ENCODE assay signal across 21 mouse cellular contexts in genomic region chr8:78502706-78503105, GRCm38 (mm10). TPM values are rescaled to one million over a fixed set of nuclear protein-coding genes. Genes with fewer than 3 reads are reported as not detected.
DNase-seq lines count a peak whose midpoint lies in the region; ATAC-seq and TF ChIP-seq lines count a peak whose summit lies in the region.
"Had no signal": no experiment of that assay in that cellular context is flagged by ENCODE, and none has a peak within 500 bp of the region (broad histone marks: within the 10 kb centered on the region; RNA-seq: fewer than 3 reads in every experiment).

No protein-coding gene starts in this region.

- H3K27me3 ChIP-seq in megakaryocyte, embryonic 14.5 days (replicated peaks): no peaks in the 10 kb centered on the region
- no peaks in the 10 kb centered on the region for H3K27me3 ChIP-seq in MEL (ENCODE audit: control insufficient read depth in 1 of 2, insufficient read depth in 2 of 2, low read length in 2 of 2)
- H3K27me3 ChIP-seq: embryonic facial prominence, embryonic 12.5 days; forebrain, embryonic 13.5 days; forebrain, embryonic 15.5 days had no signal

- no peak for TF ChIP-seq RAD21 in MEL (IDR thresholded peaks at IDR 0.05; ENCODE audit: low read depth, low read length)

- TF ChIP-seq EP300 in MEL (IDR thresholded peaks at IDR 0.05; ENCODE audit: low read depth in 1 of 2, low read length in 2 of 2): no peak

- H3K9ac ChIP-seq in MEL (ENCODE audit: control insufficient read depth, low read depth, low read length, poor library complexity, severe bottlenecking): no peak overlapping the region
- H3K9ac ChIP-seq: embryonic facial prominence, embryonic 12.5 days; forebrain, embryonic 13.5 days; forebrain, embryonic 15.5 days; forebrain, postnatal 0 days had no signal

- H3K79me2 ChIP-seq in MEL (ENCODE audit: control insufficient read depth, insufficient read depth, low read length, poor library complexity): peaks cover 11% of the 10 kb centered on the region

- H3K9me3 ChIP-seq in megakaryocyte, embryonic 14.5 days: peaks cover 2% of the 10 kb centered on the region
- no peaks in the 10 kb centered on the region for H3K9me3 ChIP-seq in MEL (replicated peaks; ENCODE audit: insufficient read depth, low read length)
- H3K9me3 ChIP-seq: forebrain, embryonic 13.5 days; forebrain, embryonic 15.5 days; G1E had no signal

- no peak for ATAC-seq in megakaryocyte, adult 5-6 weeks (ENCODE audit: poor library complexity, severe bottlenecking)
- ATAC-seq: forebrain, embryonic 13.5 days; forebrain, embryonic 15.5 days; forebrain, postnatal 0 days had no signal

- TF ChIP-seq CTCF in MEL (IDR thresholded peaks at IDR 0.05 in 2 of 3, conservative IDR thresholded peaks at IDR 0.05 in 1 of 3; ENCODE audit: control insufficient read depth in 1 of 3, insufficient read depth in 1 of 3, low read depth in 2 of 3, low read length in 3 of 3, poor library complexity in 1 of 3, severe bottlenecking in 1 of 3): no peak

- peaks cover 22% of the 10 kb centered on the region for H3K36me3 ChIP-seq in megakaryocyte, embryonic 14.5 days (replicated peaks; ENCODE audit: low read length)
- H3K36me3 ChIP-seq in MEL (ENCODE audit: control insufficient read depth in 1 of 2, insufficient read depth in 2 of 2, low read length in 2 of 2): peaks cover 0 to 14% of the 10 kb centered on the region in 2 experiments; a peak in 3 of 4 replicates

- no peak overlapping the region for H3K27ac ChIP-seq in MEL (ENCODE audit: control insufficient read depth, low read depth, low read length)
- H3K27ac ChIP-seq: embryonic facial prominence, embryonic 10.5 days; embryonic facial prominence, embryonic 12.5 days; forebrain, embryonic 13.5 days; forebrain, embryonic 15.5 days had no signal

- DNase-seq in A20 (ENCODE audit: low read depth, low spot score) (peak; percentile 15), MEL (ENCODE audit: low read depth, low spot score) (peak; percentile 21), ZHBTc4 (ENCODE audit: low read depth, low spot score) (peak; percentile 67)
- DNase-seq in cerebellum, adult 8-10 months: no peak
- no peak for DNase-seq in layer of hippocampus, adult 9-11 months
- DNase-seq: adrenal gland, adult 2 months; adrenal gland, postnatal 10 days; adrenal gland, postnatal 25 days; cerebellum, adult 11 months; cerebellum, adult 18-20 months; cerebellum, adult 9-10 months; cerebellum, postnatal 10 days; cerebellum, postnatal 25 days; forebrain, postnatal 0 days had no signal

- TF ChIP-seq POLR2A in MEL (IDR thresholded peaks at IDR 0.05; ENCODE audit: control insufficient read depth in 1 of 2, insufficient read depth in 1 of 2, low read depth in 1 of 2, low read length in 2 of 2, poor library complexity in 1 of 2): no peak

- H3K4me3 ChIP-seq in megakaryocyte, embryonic 14.5 days (replicated peaks): peak overlapping the region; percentile 14
- H3K4me3 ChIP-seq in MEL (ENCODE audit: control insufficient read depth in 1 of 2, insufficient read depth in 1 of 2, low read depth in 2 of 2, low read length in 2 of 2): no peak overlapping the region
- H3K4me3 ChIP-seq: embryonic facial prominence, embryonic 10.5 days; embryonic facial prominence, embryonic 12.5 days; forebrain, embryonic 13.5 days; forebrain, embryonic 15.5 days had no signal

- H3K4me1 ChIP-seq in megakaryocyte, embryonic 14.5 days: peaks cover 25% of the 10 kb centered on the region
- peaks cover 0 to 8% of the 10 kb centered on the region in 2 experiments; a peak in 2 of 4 replicates for H3K4me1 ChIP-seq in MEL (ENCODE audit: control insufficient read depth in 1 of 2, insufficient read depth in 2 of 2, low read length in 2 of 2)

TF ChIP-seq in MEL, 35 proteins besides CTCF, POLR2A, EP300 and RAD21:
- TF ChIP-seq MYC (IDR thresholded peaks at IDR 0.05; ENCODE audit: low read depth, low read length) (no peak), CHD1 (IDR thresholded peaks at IDR 0.05; ENCODE audit: low read depth, low read length) (no peak), SIN3A (IDR thresholded peaks at IDR 0.05; ENCODE audit: low read length) (no peak), ZNF384 (IDR thresholded peaks at IDR 0.05; ENCODE audit: low read depth, low read length) (no peak), MYB (IDR thresholded peaks at IDR 0.05; ENCODE audit: low read depth, low read length) (no peak), JUND (IDR thresholded peaks at IDR 0.05; ENCODE audit: low read depth, low read length) (no peak), KAT2A (conservative IDR thresholded peaks at IDR 0.05; ENCODE audit: low read depth, low read length) (no peak), GATA1 (IDR thresholded peaks at IDR 0.05; ENCODE audit: low read depth, low read length) (no peak)

RNA-seq across cellular contexts. Expression of gene Rbmxl1, which starts 6.0 kb away (rescaled TPM):
- polyA plus RNA-seq in megakaryocyte, embryonic 14.5 days (2012; ENCODE audit: insufficient read depth, low replicate concordance): 11.5 and 82.0 TPM in 2 replicates
- total RNA-seq in megakaryocyte, adult 5-6 weeks (2015): 94.5 and 107 TPM in 2 replicates
- 82.4 and 87.4 TPM in 2 replicates for total RNA-seq in megakaryocyte, adult 5-6 weeks (2017)
- 129 and 137 TPM in 2 replicates for total RNA-seq in MEL (2012; rRNA removed)
- polyA plus RNA-seq in MEL (2012; ENCODE audit: insufficient read depth in 1 of 2, insufficient read length in 2 of 2, low read depth in 1 of 2, low replicate concordance in 2 of 2, missing spikeins in 1 of 2): 100 to 1,000 TPM in 1 of 2 experiments, not detected in 1; 194 TPM

RNA-seq across cellular contexts. Expression of gene Slc10a7, which starts 6.4 kb away (rescaled TPM):
- polyA plus RNA-seq in megakaryocyte, embryonic 14.5 days (2012; ENCODE audit: insufficient read depth, low replicate concordance): 1.3 and 3.7 TPM in 2 replicates
- 15.9 and 16.1 TPM in 2 replicates for total RNA-seq in megakaryocyte, adult 5-6 weeks (2015)
- 12.8 and 15.0 TPM in 2 replicates for total RNA-seq in megakaryocyte, adult 5-6 weeks (2017)
- total RNA-seq in MEL (2012; rRNA removed): 12.6 and 13.7 TPM in 2 replicates
- polyA plus RNA-seq in MEL (2012; ENCODE audit: insufficient read depth in 1 of 2, insufficient read length in 2 of 2, low read depth in 1 of 2, low replicate concordance in 2 of 2, missing spikeins in 1 of 2): 10 to 100 TPM in 1 of 2 experiments, not detected in 1; 27.3 TPM

Comparison
In these comparisons a context has a peak if more than half of its experiments do, and no peak if none do; other contexts are left out.
1. DNase-seq: peak in A20 (single experiment), MEL (single experiment) and ZHBTc4 (single experiment); none in cerebellum, adult 8-10 months (single experiment) and layer of hippocampus, adult 9-11 months (single experiment).